ENCODE assay signal across 12 mouse cellular contexts in the genomic region with DNA sequence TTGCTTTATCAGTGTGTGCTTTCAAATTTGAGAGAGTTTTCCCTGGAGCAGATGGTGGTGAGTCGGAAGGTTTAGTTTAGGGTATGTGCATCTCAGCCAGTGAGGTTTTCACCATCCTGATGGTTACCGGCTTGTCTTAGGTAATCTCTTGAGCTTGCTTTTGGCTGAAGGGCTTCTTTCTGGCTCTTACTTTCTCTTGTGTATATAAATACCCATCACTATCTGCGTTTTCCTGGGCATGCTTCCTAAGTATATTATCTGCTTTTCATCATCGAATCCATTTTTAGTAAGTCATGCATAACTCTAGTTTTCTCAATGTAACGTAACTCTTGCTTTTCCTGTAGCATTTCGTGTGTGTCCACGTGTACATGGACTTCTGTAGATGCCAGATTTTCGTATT. TPM values are rescaled to one million over a fixed set of nuclear protein-coding genes. Genes with fewer than 3 reads are reported as not detected.
DNase-seq lines count a peak whose midpoint lies in the region; ATAC-seq and TF ChIP-seq lines count a peak whose summit lies in the region.
"Had no signal": no experiment of that assay in that cellular context is flagged by ENCODE, and none has a peak within 500 bp of the region (broad histone marks: within the 10 kb centered on the region; RNA-seq: fewer than 3 reads in every experiment).

No protein-coding gene starts in this region.

- H3K36me3 ChIP-seq in heart, embryonic 12.5 days: peaks cover 20% of the 10 kb centered on the region
- peaks cover 7% of the 10 kb centered on the region; the same call in 1 of the 2 replicates for H3K36me3 ChIP-seq in lung, postnatal 0 days (ENCODE audit: insufficient read depth, low read length)
- H3K36me3 ChIP-seq in heart, postnatal 0 days (replicated peaks; ENCODE audit: control insufficient read depth, insufficient read depth, low read length): peaks cover 18% of the 10 kb centered on the region
- H3K36me3 ChIP-seq in stomach, postnatal 0 days (ENCODE audit: control insufficient read depth, insufficient read depth, low read length): no peaks in the 10 kb centered on the region; the same call in 1 of the 2 replicates

- H3K4me3 ChIP-seq in heart, embryonic 12.5 days: no peak overlapping the region
- H3K4me3 ChIP-seq in lung, postnatal 0 days (ENCODE audit: low read depth, low read length): no peak overlapping the region
- H3K4me3 ChIP-seq in heart, postnatal 0 days (ENCODE audit: low read depth, low read length): no peak overlapping the region
- no peak overlapping the region for H3K4me3 ChIP-seq in stomach, postnatal 0 days (ENCODE audit: low read depth, low read length)
- H3K4me3 ChIP-seq: forebrain, embryonic 15.5 days; limb, embryonic 13.5 days had no signal

- ATAC-seq in heart, embryonic 12.5 days (ENCODE audit: insufficient number of reproducible peaks, low FRiP score): no peak
- ATAC-seq in lung, postnatal 0 days: no peak
- no peak for ATAC-seq in heart, postnatal 0 days (ENCODE audit: insufficient read depth, low read depth)
- no peak for ATAC-seq in stomach, postnatal 0 days (ENCODE audit: low FRiP score, low TSS enrichment)
- ATAC-seq: forebrain, embryonic 15.5 days had no signal

- H3K27me3 ChIP-seq in heart, embryonic 12.5 days (replicated peaks): no peaks in the 10 kb centered on the region
- H3K27me3 ChIP-seq in lung, postnatal 0 days (replicated peaks; ENCODE audit: insufficient read depth, low read length): no peaks in the 10 kb centered on the region
- no peaks in the 10 kb centered on the region for H3K27me3 ChIP-seq in heart, postnatal 0 days (ENCODE audit: control insufficient read depth, insufficient read depth, low read length)
- H3K27me3 ChIP-seq in stomach, postnatal 0 days (ENCODE audit: control insufficient read depth, insufficient read depth, low read length): no peaks in the 10 kb centered on the region
- H3K27me3 ChIP-seq: CH12.LX; forebrain, embryonic 15.5 days; limb, embryonic 13.5 days had no signal

- peaks cover 39% of the 10 kb centered on the region for H3K4me1 ChIP-seq in heart, embryonic 12.5 days (replicated peaks)
- peaks cover 19% of the 10 kb centered on the region; the same call in 1 of the 2 replicates for H3K4me1 ChIP-seq in lung, postnatal 0 days (ENCODE audit: insufficient read depth, low read depth, low read length)
- H3K4me1 ChIP-seq in heart, postnatal 0 days (ENCODE audit: control insufficient read depth, insufficient read depth): peaks cover 29% of the 10 kb centered on the region
- peaks cover 6% of the 10 kb centered on the region; the same call in 1 of the 2 replicates for H3K4me1 ChIP-seq in stomach, postnatal 0 days (replicated peaks; ENCODE audit: control insufficient read depth, insufficient read depth)
- H3K4me1 ChIP-seq: forebrain, embryonic 15.5 days; limb, embryonic 13.5 days had no signal

- no peak for TF ChIP-seq EP300 in lung, postnatal 0 days (IDR thresholded peaks at IDR 0.05)
- no peak for TF ChIP-seq EP300 in heart, postnatal 0 days (IDR thresholded peaks at IDR 0.05; ENCODE audit: low read depth)
- TF ChIP-seq EP300 in stomach, postnatal 0 days (optimal IDR thresholded peaks at IDR 0.05): no peak

- WGBS in heart, embryonic 12.5 days: 52% methylated on average over 8 of the region's 8 CpGs
- whole genome bisulfite sequencing in lung, postnatal 0 days: 48% methylated on average over 8 of the region's 8 CpGs
- 9% methylated on average over 8 of the region's 8 CpGs for WGBS in heart, postnatal 0 days
- 46% methylated on average over 8 of the region's 8 CpGs for WGBS in stomach, postnatal 0 days

- peak overlapping the region; percentile 63; the same call in 1 of the 2 replicates for H3K27ac ChIP-seq in heart, embryonic 12.5 days (ENCODE audit: poor library complexity, severe bottlenecking)
- H3K27ac ChIP-seq in lung, postnatal 0 days (ENCODE audit: low read length): 0 out of 2 replicates have a peak overlapping the region, but pooled peaks have one; percentile 11
- peak overlapping the region; percentile 64 for H3K27ac ChIP-seq in heart, postnatal 0 days (ENCODE audit: low read depth)
- H3K27ac ChIP-seq in stomach, postnatal 0 days (replicated peaks): peak overlapping the region; percentile 40; the same call in 1 of the 2 replicates
- H3K27ac ChIP-seq: forebrain, embryonic 15.5 days; limb, embryonic 13.5 days had no signal

- no peaks in the 10 kb centered on the region for H3K9me3 ChIP-seq in heart, embryonic 12.5 days (replicated peaks)
- H3K9me3 ChIP-seq in lung, postnatal 0 days (ENCODE audit: low read length): no peaks in the 10 kb centered on the region
- no peaks in the 10 kb centered on the region for H3K9me3 ChIP-seq in heart, postnatal 0 days (replicated peaks; ENCODE audit: control insufficient read depth, low read length)
- no peaks in the 10 kb centered on the region for H3K9me3 ChIP-seq in stomach, postnatal 0 days (ENCODE audit: control insufficient read depth, low read length)
- H3K9me3 ChIP-seq: forebrain, embryonic 15.5 days; limb, embryonic 13.5 days had no signal

- intact Hi-C loops in heart, postnatal 36 days (cut with DNase I): no loop called here

- no peak for TF ChIP-seq CTCF in lung, postnatal 0 days (IDR thresholded peaks at IDR 0.05)
- TF ChIP-seq CTCF in heart, postnatal 0 days (IDR thresholded peaks at IDR 0.05; ENCODE audit: low read depth): no peak
- no peak for TF ChIP-seq CTCF in stomach, postnatal 0 days (IDR thresholded peaks at IDR 0.05; ENCODE audit: low read depth)

- no peak overlapping the region for H3K9ac ChIP-seq in heart, embryonic 12.5 days
- H3K9ac ChIP-seq in lung, postnatal 0 days (replicated peaks; ENCODE audit: low read depth): no peak overlapping the region
- H3K9ac ChIP-seq in heart, postnatal 0 days (replicated peaks; ENCODE audit: low read depth, low read length): no peak overlapping the region
- H3K9ac ChIP-seq in stomach, postnatal 0 days (ENCODE audit: low read length): no peak overlapping the region
- H3K9ac ChIP-seq: forebrain, embryonic 15.5 days; limb, embryonic 13.5 days had no signal

- H3K4me2 ChIP-seq in heart, embryonic 12.5 days: no peak overlapping the region
- no peak overlapping the region for H3K4me2 ChIP-seq in lung, postnatal 0 days (replicated peaks; ENCODE audit: low read depth, low read length)
- peak overlapping the region; percentile 37 for H3K4me2 ChIP-seq in heart, postnatal 0 days (ENCODE audit: low read depth, low read length)
- no peak overlapping the region for H3K4me2 ChIP-seq in stomach, postnatal 0 days (replicated peaks; ENCODE audit: low read depth)
- H3K4me2 ChIP-seq: forebrain, embryonic 15.5 days; limb, embryonic 13.5 days had no signal

- no peak for DNase-seq in heart, postnatal 36 days
- DNase-seq in lung, postnatal 0 days (ENCODE audit: low spot score): no peak
- DNase-seq in lung, adult 18-20 months: no peak
- DNase-seq in heart, postnatal 0 days (ENCODE audit: low spot score): peak; percentile 19
- DNase-seq in stomach, postnatal 0 days (ENCODE audit: low spot score): no peak
- no peak for DNase-seq in embryo, embryonic 11 days
- DNase-seq: adrenal gland, adult 8-10 months; kidney, postnatal 4 days had no signal

RNA-seq across cellular contexts. Expression of a gene that starts 9.6 kb away (rescaled TPM):
- polyA plus RNA-seq in heart, embryonic 12.5 days (2016; fragmentation: Nextera tagmentation; extraction: Ambion mirVana): 79.9 and 81.4 TPM in 2 replicates
- 10 to 100 TPM; 24.5 to 25.0 TPM for total RNA-seq in heart, postnatal 36 days (2021)
- 121 and 135 TPM in 2 replicates for polyA plus RNA-seq in lung, postnatal 0 days (2015; fragmentation: Nextera tagmentation; extraction: Ambion mirVana)
- 62.4 and 68.5 TPM in 2 replicates for total RNA-seq in heart, postnatal 0 days (2014; rRNA removed; ENCODE audit: low replicate concordance)
- polyA plus RNA-seq in heart, postnatal 0 days (2015; fragmentation: Nextera tagmentation; extraction: Ambion mirVana): 69.8 and 73.0 TPM in 2 replicates
- polyA plus RNA-seq in stomach, postnatal 0 days (2015; fragmentation: Nextera tagmentation; extraction: Ambion mirVana): 59.3 and 59.7 TPM in 2 replicates

Comparison
In these comparisons a context has a peak if more than half of its experiments do, and no peak if none do; other contexts are left out.
1. H3K27ac ChIP-seq: peak in every context shown above with its lines; median percentile 64 in heart, postnatal 0 days; 63 in heart, embryonic 12.5 days; 40 in stomach, postnatal 0 days; 11 in lung, postnatal 0 days.